8 mouse cellular contexts compared by ENCODE assay signal in the genomic region with DNA sequence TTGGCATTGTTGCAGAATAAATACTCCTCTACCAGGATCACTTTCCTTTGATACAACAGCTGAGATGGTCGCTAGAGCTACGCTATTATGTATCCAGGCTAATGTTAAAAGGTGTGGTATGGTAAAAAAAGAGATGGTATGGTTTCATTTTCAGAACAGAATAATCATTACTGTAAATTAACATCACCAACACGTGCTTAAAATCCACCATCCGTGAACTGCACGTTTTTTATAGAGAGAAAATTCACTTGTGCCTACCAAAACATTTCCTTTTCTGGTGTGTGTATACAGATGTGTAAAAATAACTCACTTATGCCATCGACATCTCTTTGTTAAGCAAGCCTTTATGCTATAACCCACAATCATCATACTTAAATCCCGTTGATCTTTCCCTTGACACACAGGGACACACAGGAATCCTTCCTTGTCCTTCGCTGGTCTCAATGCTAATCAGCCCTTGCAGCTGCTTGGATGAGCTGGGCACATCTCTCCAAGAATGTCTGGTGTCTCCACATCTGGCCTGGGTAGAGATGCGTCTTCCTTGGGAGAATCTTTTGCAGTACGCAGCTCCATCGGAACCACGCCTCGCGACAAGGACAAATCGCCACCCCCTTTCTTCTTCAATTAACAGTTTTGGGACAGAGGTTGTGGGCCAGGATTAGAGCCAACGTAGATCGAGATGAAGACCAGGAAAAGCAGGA.
DNase-seq lines count a peak whose midpoint lies in the region; ATAC-seq and TF ChIP-seq lines count a peak whose summit lies in the region.

No protein-coding gene starts in this region.

- 13% methylated on average over 17 of the region's 17 CpGs for WGBS in lung, embryonic 16.5 days
- 9% methylated on average over 17 of the region's 17 CpGs for WGBS in forebrain, embryonic 13.5 days
- WGBS in limb, embryonic 10.5 days, result 13% methylated on average over 17 of the region's 17 CpGs
- WGBS in small intestine, adult 2 months, result 18% methylated on average over 17 of the region's 17 CpGs

- no peak for TF ChIP-seq POLR2A in small intestine, adult 2 months (IDR thresholded peaks at IDR 0.05; ENCODE audit: low read depth, low read length)

- DNase-seq in lung, postnatal 25 days (ENCODE audit: low spot score), result no peak
- peak; percentile 55 for DNase-seq in limb, embryonic 10.5 days (ENCODE audit: low spot score)
- DNase-seq in gastrocnemius, postnatal 14 days, result no peak
- no peak for DNase-seq in urinary bladder, adult 18-20 months (ENCODE audit: low spot score in 2 of 2)
- no peak for DNase-seq in cerebellum, adult 9-11 months

- H3K27ac ChIP-seq in lung, embryonic 16.5 days (ENCODE audit: low read length), result no peak overlapping the region
- H3K27ac ChIP-seq in forebrain, embryonic 13.5 days, result peak overlapping the region; percentile 70
- no peak overlapping the region for H3K27ac ChIP-seq in limb, embryonic 10.5 days
- H3K27ac ChIP-seq in small intestine, adult 2 months (ENCODE audit: insufficient read depth, low read depth, low read length), result no peak overlapping the region

- intact Hi-C loops in gastrocnemius, postnatal 14 days (cut with DNase I; ENCODE audit: low total_unique reads), result no loop called here

- peaks cover 49% of the 10 kb centered on the region for H3K27me3 ChIP-seq in lung, embryonic 16.5 days (ENCODE audit: control insufficient read depth, insufficient read depth, low read depth, low read length)
- H3K27me3 ChIP-seq in forebrain, embryonic 13.5 days, result peaks cover 58% of the 10 kb centered on the region
- peaks cover 100% of the 10 kb centered on the region for H3K27me3 ChIP-seq in limb, embryonic 10.5 days (ENCODE audit: low read depth, poor library complexity, severe bottlenecking)
- peaks cover 49% of the 10 kb centered on the region for H3K27me3 ChIP-seq in small intestine, adult 2 months (ENCODE audit: control insufficient read depth, insufficient read depth, low read length)

- no peak for ATAC-seq in lung, embryonic 16.5 days (ENCODE audit: low read depth)
- ATAC-seq in forebrain, embryonic 13.5 days, result peak; percentile 17

- no peaks in the 10 kb centered on the region for H3K9me3 ChIP-seq in lung, embryonic 16.5 days (ENCODE audit: control insufficient read depth, low read length)
- no peaks in the 10 kb centered on the region for H3K9me3 ChIP-seq in forebrain, embryonic 13.5 days (replicated peaks)
- H3K9me3 ChIP-seq in limb, embryonic 10.5 days (replicated peaks), result no peaks in the 10 kb centered on the region

- no peaks in the 10 kb centered on the region for H3K36me3 ChIP-seq in lung, embryonic 16.5 days (ENCODE audit: control insufficient read depth, insufficient read depth, low read length)
- no peaks in the 10 kb centered on the region for H3K36me3 ChIP-seq in forebrain, embryonic 13.5 days (ENCODE audit: poor library complexity, severe bottlenecking)
- H3K36me3 ChIP-seq in limb, embryonic 10.5 days, result no peaks in the 10 kb centered on the region
- H3K36me3 ChIP-seq in small intestine, adult 2 months (ENCODE audit: control insufficient read depth, insufficient read depth, low read length), result no peaks in the 10 kb centered on the region

- peaks cover 13% of the 10 kb centered on the region; the same call in 1 of the 2 replicates for H3K4me1 ChIP-seq in lung, embryonic 16.5 days (replicated peaks; ENCODE audit: control insufficient read depth, insufficient read depth, low read length)
- peaks cover 32% of the 10 kb centered on the region for H3K4me1 ChIP-seq in forebrain, embryonic 13.5 days
- peaks cover 33% of the 10 kb centered on the region for H3K4me1 ChIP-seq in limb, embryonic 10.5 days
- H3K4me1 ChIP-seq in small intestine, adult 2 months (ENCODE audit: control insufficient read depth, insufficient read depth, insufficient read length, low read length), result peaks cover 6% of the 10 kb centered on the region

- peak overlapping the region; percentile 44 for H3K4me3 ChIP-seq in lung, embryonic 16.5 days (ENCODE audit: low read length)
- peak overlapping the region; percentile 46 for H3K4me3 ChIP-seq in forebrain, embryonic 13.5 days
- peak overlapping the region; percentile 50 for H3K4me3 ChIP-seq in limb, embryonic 10.5 days
- peak overlapping the region; percentile 32 for H3K4me3 ChIP-seq in small intestine, adult 2 months (ENCODE audit: low read depth, low read length)

- no peak for TF ChIP-seq CTCF in small intestine, adult 2 months (IDR thresholded peaks at IDR 0.05; ENCODE audit: extremely low read depth, insufficient read length, insufficient replicate concordance, low read depth, low read length)

- peak overlapping the region; percentile 70 for H3K4me2 ChIP-seq in lung, embryonic 16.5 days (ENCODE audit: low read depth, low read length)
- H3K4me2 ChIP-seq in forebrain, embryonic 13.5 days, result peak overlapping the region; percentile 83

- H3K9ac ChIP-seq in lung, embryonic 16.5 days (ENCODE audit: low read length), result no peak overlapping the region
- peak overlapping the region; percentile 73 for H3K9ac ChIP-seq in forebrain, embryonic 13.5 days
